Mouse (Mus musculus): ENCODE measurements around the gene Tecpr2. TPM values are rescaled to one million over a fixed set of nuclear protein-coding genes. Genes with fewer than 3 reads are reported as not detected.
A peak's percentile ranks its signal among the peaks of the same experiment; 100 is the strongest.

Tecpr2 gene
- polyA plus RNA-seq, 1 experiment from 2014 or later = 2.3 TPM

DNA sequence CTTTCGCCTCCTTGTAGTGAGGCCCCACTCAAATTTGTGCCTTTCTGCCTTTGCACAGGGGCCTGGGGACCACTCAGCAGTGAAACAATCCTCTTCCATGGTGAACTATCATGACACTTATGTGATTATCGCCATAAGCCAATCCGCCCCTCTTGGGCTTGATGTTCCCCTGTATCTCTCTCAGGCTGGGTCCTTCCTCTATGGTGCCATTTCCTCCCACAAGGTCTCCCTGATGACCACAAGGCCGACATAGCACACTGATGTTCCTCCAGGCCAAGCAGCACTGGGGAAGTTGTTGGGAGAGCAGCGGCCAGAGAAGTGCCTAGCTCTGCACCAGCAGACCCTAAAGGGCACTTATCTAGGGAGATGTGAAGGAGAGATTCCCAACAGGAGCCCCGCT lies 85.7 kb downstream of the Tecpr2 start:
- no peak overlapping the region for H3K27ac ChIP-seq (replicated peaks in 1 of 2; ENCODE audit: control insufficient read depth in 1 of 2, insufficient read depth in 1 of 2, low read depth in 2 of 2, low read length in 2 of 2)
- ATAC-seq (ENCODE audit: insufficient number of reproducible peaks, insufficient read depth, low FRiP score, low read depth) = no peak

GRCm38 (mm10) chr12:110975385-110975784 lies 86.3 kb downstream of the Tecpr2 start:
- H3K27me3 ChIP-seq (ENCODE audit: control insufficient read depth, insufficient read depth, low read length) = no peaks in the 10 kb centered on the region
- no peak overlapping the region for H3K4me2 ChIP-seq (ENCODE audit: low read length)
- H3K9ac ChIP-seq (ENCODE audit: low read length) = no peak overlapping the region
- 82% methylated on average over 5 of the region's 5 CpGs for WGBS
- peaks cover 8 to 11% of the 10 kb centered on the region in 2 experiments for H3K4me1 ChIP-seq (ENCODE audit: control insufficient read depth in 2 of 2, insufficient read depth in 2 of 2, low read length in 2 of 2)
- no peaks in the 10 kb centered on the region for H3K9me3 ChIP-seq (ENCODE audit: control insufficient read depth, low read length)
- H3K36me3 ChIP-seq (ENCODE audit: control insufficient read depth, insufficient read depth, low read length) = peaks cover 51% of the 10 kb centered on the region
- ATAC-seq (ENCODE audit: insufficient number of reproducible peaks, insufficient read depth, low FRiP score, low read depth) = no peak
- no peak overlapping the region for H3K27ac ChIP-seq (replicated peaks in 1 of 2; ENCODE audit: control insufficient read depth in 1 of 2, insufficient read depth in 1 of 2, low read depth in 2 of 2, low read length in 2 of 2)
- no peak overlapping the region for H3K4me3 ChIP-seq (ENCODE audit: control insufficient read depth in 1 of 2, insufficient read depth in 1 of 2, low read depth in 1 of 2, low read length in 2 of 2)

More for the DNA sequence above, 85.7 kb downstream of the Tecpr2 start:
- Histone ChIP-seq H3K4me1 (ENCODE audit: control insufficient read depth in 2 of 2, insufficient read depth in 2 of 2, low read length in 2 of 2) (peaks cover 8 to 11% of the 10 kb centered on the region in 2 experiments), H3K36me3 (ENCODE audit: control insufficient read depth, insufficient read depth, low read length) (peaks cover 53% of the 10 kb centered on the region), H3K9ac (ENCODE audit: low read length) (no peak overlapping the region; the same call in 1 of the 2 replicates), H3K9me3 (ENCODE audit: control insufficient read depth, low read length) (no peaks in the 10 kb centered on the region), H3K27me3 (ENCODE audit: control insufficient read depth, insufficient read depth, low read length) (no peaks in the 10 kb centered on the region), H3K4me3 (ENCODE audit: control insufficient read depth in 1 of 2, insufficient read depth in 1 of 2, low read depth in 1 of 2, low read length in 2 of 2) (no peak overlapping the region), H3K4me2 (ENCODE audit: low read length) (no peak overlapping the region)
- WGBS = 79% methylated on average over 6 of the region's 6 CpGs

- H3K36me3 ChIP-seq (ENCODE audit: control insufficient read depth, insufficient read depth, low read length) = peaks cover 48% of the 10 kb centered on the region
- peaks cover 8 to 11% of the 10 kb centered on the region in 2 experiments for H3K4me1 ChIP-seq (ENCODE audit: control insufficient read depth in 2 of 2, insufficient read depth in 2 of 2, low read length in 2 of 2)
- 85% methylated on average over 4 of the region's 4 CpGs for WGBS
- H3K9me3 ChIP-seq (ENCODE audit: control insufficient read depth, low read length) = no peaks in the 10 kb centered on the region
- H3K9ac ChIP-seq (ENCODE audit: low read length) = no peak overlapping the region
- H3K4me3 ChIP-seq (ENCODE audit: control insufficient read depth in 1 of 2, insufficient read depth in 1 of 2, low read depth in 1 of 2, low read length in 2 of 2) = no peak overlapping the region
- no peak overlapping the region for H3K27ac ChIP-seq (replicated peaks in 1 of 2; ENCODE audit: control insufficient read depth in 1 of 2, insufficient read depth in 1 of 2, low read depth in 2 of 2, low read length in 2 of 2)
- no peak overlapping the region for H3K4me2 ChIP-seq (ENCODE audit: low read length)
- no peak for ATAC-seq (ENCODE audit: insufficient number of reproducible peaks, insufficient read depth, low FRiP score, low read depth)
- no peaks in the 10 kb centered on the region for H3K27me3 ChIP-seq (ENCODE audit: control insufficient read depth, insufficient read depth, low read length)
Observed at GRCm38 (mm10) chr12:110975838-110976468, 86.9 kb downstream of the Tecpr2 start.

GRCm38 (mm10) chr12:110976589-110977344 lies 87.7 kb downstream of the Tecpr2 start:
- no peak for ATAC-seq (ENCODE audit: insufficient number of reproducible peaks, insufficient read depth, low FRiP score, low read depth)
- peaks cover 8 to 11% of the 10 kb centered on the region in 2 experiments for H3K4me1 ChIP-seq (ENCODE audit: control insufficient read depth in 2 of 2, insufficient read depth in 2 of 2, low read length in 2 of 2)
- 0 out of 2 replicates have a peak overlapping the region, but pooled peaks have one; percentile 0 for H3K4me2 ChIP-seq (ENCODE audit: low read length)
- no peak overlapping the region for H3K27ac ChIP-seq (replicated peaks in 1 of 2; ENCODE audit: control insufficient read depth in 1 of 2, insufficient read depth in 1 of 2, low read depth in 2 of 2, low read length in 2 of 2)
- no peaks in the 10 kb centered on the region for H3K27me3 ChIP-seq (ENCODE audit: control insufficient read depth, insufficient read depth, low read length)
- no peaks in the 10 kb centered on the region for H3K9me3 ChIP-seq (ENCODE audit: control insufficient read depth, low read length)
- 86% methylated on average over 60 of the region's 60 CpGs for WGBS
- H3K9ac ChIP-seq (ENCODE audit: low read length) = no peak overlapping the region
- peaks cover 48% of the 10 kb centered on the region for H3K36me3 ChIP-seq (ENCODE audit: control insufficient read depth, insufficient read depth, low read length)
- H3K4me3 ChIP-seq (ENCODE audit: control insufficient read depth in 1 of 2, insufficient read depth in 1 of 2, low read depth in 1 of 2, low read length in 2 of 2) = no peak overlapping the region

- Histone ChIP-seq H3K9me3 (ENCODE audit: control insufficient read depth, low read length) (no peaks in the 10 kb centered on the region), H3K4me2 (ENCODE audit: low read length) (0 out of 2 replicates have a peak overlapping the region, but pooled peaks have one; percentile 0), H3K4me1 (ENCODE audit: control insufficient read depth in 2 of 2, insufficient read depth in 2 of 2, low read length in 2 of 2) (peaks cover 8 to 11% of the 10 kb centered on the region in 2 experiments), H3K27me3 (ENCODE audit: control insufficient read depth, insufficient read depth, low read length) (no peaks in the 10 kb centered on the region), H3K27ac (replicated peaks in 1 of 2; ENCODE audit: control insufficient read depth in 1 of 2, insufficient read depth in 1 of 2, low read depth in 2 of 2, low read length in 2 of 2) (no peak overlapping the region), H3K9ac (ENCODE audit: low read length) (no peak overlapping the region), H3K36me3 (ENCODE audit: control insufficient read depth, insufficient read depth, low read length) (peaks cover 48% of the 10 kb centered on the region), H3K4me3 (ENCODE audit: control insufficient read depth in 1 of 2, insufficient read depth in 1 of 2, low read depth in 1 of 2, low read length in 2 of 2) (no peak overlapping the region)
- no peak for ATAC-seq (ENCODE audit: insufficient number of reproducible peaks, insufficient read depth, low FRiP score, low read depth)
- WGBS = 90% methylated on average over 18 of the region's 18 CpGs
Observed at GRCm38 (mm10) chr12:110977345-110977733, 88.3 kb downstream of the Tecpr2 start.

DNA sequence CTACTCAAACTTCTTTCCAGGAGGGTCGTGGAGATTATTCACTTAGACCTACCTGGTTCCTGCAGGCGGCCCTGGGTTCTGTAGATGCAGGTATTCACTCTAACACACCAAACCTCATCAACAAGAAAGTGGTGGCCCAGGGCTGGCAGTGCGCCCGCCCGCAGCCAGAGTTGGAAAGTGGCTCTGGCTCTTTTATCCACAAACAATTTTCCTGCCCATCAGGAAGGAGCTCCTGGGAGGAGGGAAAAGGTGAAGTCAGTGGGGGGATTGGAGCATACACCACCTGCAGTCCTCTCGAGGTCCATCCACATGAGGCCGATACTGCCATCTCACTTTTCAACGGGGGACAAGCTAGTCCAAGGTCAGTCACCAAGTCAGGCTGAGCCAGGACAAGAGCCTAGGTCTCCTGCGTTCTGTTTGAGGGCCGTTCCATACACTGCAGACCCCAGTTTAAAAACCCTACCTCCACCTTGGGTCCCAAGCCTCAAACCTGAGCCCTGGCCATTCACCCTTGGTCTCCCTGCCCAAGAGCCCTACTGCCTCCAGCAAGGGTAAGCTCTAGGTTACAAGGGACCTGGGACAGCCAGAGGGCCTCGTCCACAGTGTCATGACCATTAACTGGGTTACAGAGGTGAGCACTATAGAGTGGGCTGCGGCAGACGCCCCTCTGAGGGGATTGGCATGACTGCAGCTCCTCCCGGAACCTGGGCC lies 89.0 kb downstream of the Tecpr2 start:
- H3K4me3 ChIP-seq (ENCODE audit: control insufficient read depth in 1 of 2, insufficient read depth in 1 of 2, low read depth in 1 of 2, low read length in 2 of 2) = peak overlapping the region; percentile 69 to 97

GRCm38 (mm10) chr12:110978607-110979406 lies 89.7 kb downstream of the Tecpr2 start, which contains the start of gene Ankrd9:
Gene Ankrd9 (minus strand): TSS chr12:110979040.
- peaks cover 34% of the 10 kb centered on the region for H3K36me3 ChIP-seq (ENCODE audit: control insufficient read depth, insufficient read depth, low read length)
- under 1% methylated on average over 86 of the region's 90 CpGs for WGBS
- no peaks in the 10 kb centered on the region for H3K9me3 ChIP-seq (ENCODE audit: control insufficient read depth, low read length)
- H3K27me3 ChIP-seq (ENCODE audit: control insufficient read depth, insufficient read depth, low read length) = no peaks in the 10 kb centered on the region
- H3K27ac ChIP-seq (replicated peaks in 1 of 2; ENCODE audit: control insufficient read depth in 1 of 2, insufficient read depth in 1 of 2, low read depth in 2 of 2, low read length in 2 of 2) = peak within 1 kb of the TSS; percentile 84 to 85
- H3K4me3 ChIP-seq (ENCODE audit: control insufficient read depth in 1 of 2, insufficient read depth in 1 of 2, low read depth in 1 of 2, low read length in 2 of 2) = peak within 1 kb of the TSS; percentile 69 to 97
- peaks cover 8 to 11% of the 10 kb centered on the region in 2 experiments for H3K4me1 ChIP-seq (ENCODE audit: control insufficient read depth in 2 of 2, insufficient read depth in 2 of 2, low read length in 2 of 2)
- peak; percentile 90 for ATAC-seq (ENCODE audit: insufficient number of reproducible peaks, insufficient read depth, low FRiP score, low read depth)
- H3K4me2 ChIP-seq (ENCODE audit: low read length) = peak within 1 kb of the TSS; percentile 92
- H3K9ac ChIP-seq (ENCODE audit: low read length) = peak within 1 kb of the TSS; percentile 87

More for the DNA sequence above, 89.0 kb downstream of the Tecpr2 start:
- WGBS = 38% methylated on average over 14 of the region's 14 CpGs
- Histone ChIP-seq H3K36me3 (ENCODE audit: control insufficient read depth, insufficient read depth, low read length) (peaks cover 42% of the 10 kb centered on the region), H3K9ac (ENCODE audit: low read length) (peak overlapping the region; percentile 87), H3K4me2 (ENCODE audit: low read length) (peak overlapping the region; percentile 92), H3K9me3 (ENCODE audit: control insufficient read depth, low read length) (no peaks in the 10 kb centered on the region), H3K27me3 (ENCODE audit: control insufficient read depth, insufficient read depth, low read length) (no peaks in the 10 kb centered on the region), H3K27ac (replicated peaks in 1 of 2; ENCODE audit: control insufficient read depth in 1 of 2, insufficient read depth in 1 of 2, low read depth in 2 of 2, low read length in 2 of 2) (peak overlapping the region; percentile 84 to 85), H3K4me1 (ENCODE audit: control insufficient read depth in 2 of 2, insufficient read depth in 2 of 2, low read length in 2 of 2) (peaks cover 8 to 11% of the 10 kb centered on the region in 2 experiments)
- no peak for ATAC-seq (ENCODE audit: insufficient number of reproducible peaks, insufficient read depth, low FRiP score, low read depth)
